Mouse (Mus musculus) thymus, postnatal 36 days (tissue): Measurements from ENCODE around the gene Olfr893.
"Not testable (repeated sequence)": the region's sequence is repeated elsewhere in the genome, so short reads cannot be mapped to it uniquely, and the experiment has no call there.

ENCODE experiments used
- DNase-seq, 2 experiments: peaks; one replicate each; pipeline ENCODE4 v3.0.0; 2022; ENCODE audit warnings: mixed read lengths in 2 of 2

Olfr893 gene

DNA sequence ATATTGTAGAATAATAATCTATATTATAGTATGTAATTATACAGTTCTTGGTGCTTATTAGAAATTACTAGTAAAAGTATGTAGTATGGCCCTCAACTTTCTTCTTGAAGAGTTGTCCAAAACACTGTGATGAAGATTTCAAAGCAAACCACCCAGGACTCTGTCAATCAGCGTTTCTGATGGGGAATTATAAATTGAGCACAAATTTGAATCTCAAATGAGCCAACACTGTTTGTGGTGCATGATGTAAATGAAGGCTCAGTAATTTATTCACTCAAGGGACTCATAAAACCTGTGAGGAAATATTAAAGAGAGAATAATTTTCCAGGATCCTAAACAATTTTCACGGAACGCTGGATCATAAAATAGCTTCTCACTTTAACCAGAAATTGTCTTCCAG is at the start of gene Olfr893:
Olfr893 (plus strand) TSS at position 301 of the 400 bp plus-strand sequence.
- no peak for DNase-seq

DNA sequence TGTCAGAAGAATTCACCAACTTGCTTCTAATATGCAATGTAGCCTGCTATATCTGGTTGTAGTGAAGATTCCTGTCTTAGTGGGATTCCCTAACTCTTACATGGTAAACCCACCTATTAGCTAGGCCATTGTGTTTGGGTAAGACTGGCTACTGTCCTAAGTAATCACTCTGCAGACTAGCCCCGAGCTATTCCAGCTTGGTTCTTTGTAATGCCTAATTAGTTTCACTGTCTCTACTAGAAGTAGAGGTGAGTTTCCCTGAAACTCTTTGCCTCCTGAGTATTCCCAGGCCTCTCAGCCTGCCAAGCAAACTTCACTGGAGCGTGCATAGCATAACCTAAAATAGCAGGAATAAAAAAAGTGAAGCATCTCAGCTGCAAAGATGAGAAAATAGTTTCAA is 39.8 kb upstream of the Olfr893 start:
- DNase-seq, result not testable (repeated sequence)

DNA sequence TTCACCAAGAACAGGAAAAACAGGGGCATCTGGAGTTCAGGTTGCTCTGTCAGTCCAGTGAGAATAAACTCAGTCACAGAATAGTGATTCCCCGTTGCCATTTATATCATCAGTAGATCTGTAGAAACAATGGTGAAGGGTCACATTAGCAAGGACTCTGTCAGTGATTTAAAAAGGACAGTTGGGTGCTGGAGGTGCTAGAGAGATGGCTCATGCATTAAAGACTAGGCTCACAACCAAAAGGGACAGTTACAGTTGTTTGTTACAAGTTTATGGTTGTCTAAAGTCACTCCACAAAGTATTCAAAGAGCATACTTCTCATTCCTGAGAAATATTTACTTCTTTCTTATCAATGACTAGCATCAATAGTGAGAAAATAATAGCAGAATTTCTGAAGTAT is 27.4 kb upstream of the Olfr893 start, which contains the start of gene Olfr891:
Olfr891 (minus strand) TSS at position 101 of the 400 bp plus-strand sequence.
- DNase-seq, result no peak

DNA sequence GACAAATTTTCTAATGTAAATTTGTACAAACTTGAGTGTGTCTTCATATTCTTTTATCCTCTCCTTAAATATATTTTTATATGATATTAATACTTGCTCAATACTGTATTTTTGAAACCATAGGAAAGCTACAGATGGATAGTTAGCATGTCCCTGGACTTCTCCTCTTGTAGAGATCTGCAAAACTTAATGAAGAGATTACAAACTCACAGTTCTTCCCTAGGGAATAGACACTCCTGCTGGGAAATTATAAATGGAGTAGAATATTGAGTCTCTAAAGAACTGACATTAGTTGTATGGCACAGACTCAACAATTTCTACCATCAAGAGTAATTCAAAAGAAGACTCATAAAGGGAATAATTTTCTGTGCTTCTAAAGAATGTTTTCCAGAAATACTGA is 9.6 kb downstream of the Olfr893 start, which contains the start of gene Olfr894:
Olfr894 (plus strand) TSS at position 301 of the 400 bp plus-strand sequence.
- no peak for DNase-seq

DNA sequence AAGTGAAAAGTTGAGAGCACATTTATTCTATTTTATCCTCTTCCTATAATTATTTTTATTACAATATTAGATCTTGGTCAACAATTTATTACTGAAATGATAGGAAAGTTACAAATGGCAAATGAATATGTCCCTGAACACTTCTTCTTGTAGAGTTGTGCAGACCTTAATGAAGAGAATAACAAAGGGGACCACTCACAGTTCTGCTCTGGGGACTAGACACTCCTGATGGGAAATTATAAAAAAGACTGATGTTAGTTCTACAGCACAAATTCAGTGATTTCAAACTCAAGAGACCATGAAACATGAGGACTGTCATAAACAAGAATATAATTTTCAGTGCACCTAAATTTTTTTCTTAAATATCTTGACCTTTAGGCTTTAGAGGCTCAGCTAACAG is 44.3 kb downstream of the Olfr893 start, which contains the start of gene Olfr143:
Olfr143 (plus strand) TSS at position 301 of the 400 bp plus-strand sequence.
- no peak for DNase-seq
